Mouse (Mus musculus) limb, embryonic 14.5 days (tissue): ENCODE results near the gene Rhob. TPM values are rescaled to one million over a fixed set of nuclear protein-coding genes. Genes with fewer than 3 reads are reported as not detected.

Experiments used
- ATAC-seq: fragments of 200-750 bp; cut with Nextera tagmentation; 2 replicates; pipeline ENCODE4 v1.8.0; 2017; ENCODE audit warnings: low read depth, moderate number of reproducible peaks, moderate TSS enrichment; ENCODE audit not compliant: low FRiP score
- DNase-seq: peaks from one replicate; pipeline ENCODE4 v3.0.0-alpha.2; 2015; ENCODE audit warnings: low spot score
- H3K27ac ChIP-seq: fragments of 300-500 bp; sonication (generic); replicated peaks from 2 replicates; pipeline ENCODE4 v1.5.1; 2014; ENCODE audit warnings: low read depth, mild to moderate bottlenecking, low read length, moderate library complexity, mixed read lengths
- H3K27me3 ChIP-seq: fragments of 300-500 bp; sonication (generic); 2 replicates; pipeline ENCODE4 v1.6.1; 2014; ENCODE audit warnings: low read length, mixed read lengths; ENCODE audit not compliant: control insufficient read depth, insufficient read depth
- H3K36me3 ChIP-seq: fragments of 300-500 bp; sonication (generic); 2 replicates; pipeline ENCODE4 v1.6.1; 2014; ENCODE audit warnings: mild to moderate bottlenecking, low read length, moderate library complexity, mixed read lengths; ENCODE audit not compliant: control insufficient read depth, insufficient read depth
- H3K4me1 ChIP-seq: fragments of 300-500 bp; sonication (generic); 2 replicates; pipeline ENCODE4 v1.6.1; 2014; ENCODE audit warnings: antibody characterized with exemption, low read length, mixed read lengths; ENCODE audit not compliant: control insufficient read depth, insufficient read depth
- H3K4me2 ChIP-seq: fragments of 300-500 bp; sonication (generic); replicated peaks from 2 replicates; pipeline ENCODE4 v1.6.1; 2014; ENCODE audit warnings: low read depth, mild to moderate bottlenecking, low read length, moderate library complexity; ENCODE audit not compliant: severe bottlenecking
- H3K4me3 ChIP-seq: fragments of 300-500 bp; sonication (generic); replicated peaks from 2 replicates; pipeline ENCODE4 v1.5.1; 2014; ENCODE audit warnings: low read length
- H3K9ac ChIP-seq: fragments of 300-500 bp; sonication (generic); 2 replicates; pipeline ENCODE4 v1.6.1; 2014; ENCODE audit warnings: mild to moderate bottlenecking, low read depth, low read length, moderate library complexity; ENCODE audit not compliant: severe bottlenecking
- H3K9me3 ChIP-seq: fragments of 300-500 bp; sonication (generic); 2 replicates; pipeline ENCODE4 v1.6.1; 2016; ENCODE audit warnings: low read length; ENCODE audit not compliant: control insufficient read depth
- POLR2A ChIP-seq: fragments of 200-500 bp; IDR thresholded peaks from 2 replicates; pipeline ENCODE4 v1.8.0; 2012; ENCODE audit warnings: inconsistent platforms, mild to moderate bottlenecking, moderate library complexity, borderline replicate concordance; ENCODE audit not compliant: insufficient read depth, insufficient read length; ENCODE audit errors: extremely low read depth
- WGBS: fragments of 180-500 bp; shearing (Covaris S2); extraction: QIAGEN DNeasy Blood & Tissue Kit; methylation state at CpG from one replicate; pipeline ENCODE4 v1.1.7; 2014; 5-methylcytosine and 5-hydroxymethylcytosine counted together
- polyA plus RNA-seq, 2 experiments: library from polyadenylated mRNA; depleted of rRNA in 1 of 2; stranded (reverse) in 1 of 2; unstranded in 1 of 2; fragments of >200 nt; fragmentation: Nextera tagmentation in 1 of 2; extraction: Ambion mirVana in 1 of 2; gene quantifications; 2 replicates each; pipeline versions ENCODE4 v1.2.1 to v1.2.3; 2012 to 2014

Gene Rhob
- polyA plus RNA-seq (2012; rRNA removed) (177 and 224 TPM in 2 replicates), polyA plus RNA-seq (2014; fragmentation: Nextera tagmentation; extraction: Ambion mirVana) (75.7 and 89.7 TPM in 2 replicates)

GRCm38 (mm10) chr12:8499871-8500596 is at the start of gene Rhob:
TSS of gene Rhob (minus strand) at chr12:8500009.
- H3K9ac ChIP-seq: peak within 1 kb of the TSS; percentile 96
- ATAC-seq (peak; percentile 96), DNase-seq (peak; percentile 99)
- WGBS: under 1% methylated on average over 52 of the region's 56 CpGs
- peaks cover 27% of the 10 kb centered on the region for H3K4me1 ChIP-seq
- peak; percentile 98 for TF ChIP-seq POLR2A
- peak within 1 kb of the TSS; percentile 100 for H3K27ac ChIP-seq
- no peaks in the 10 kb centered on the region for H3K27me3 ChIP-seq
- H3K36me3 ChIP-seq: no peaks in the 10 kb centered on the region
- H3K4me3 ChIP-seq: peak within 1 kb of the TSS; percentile 98
- no peaks in the 10 kb centered on the region for H3K9me3 ChIP-seq
- peak within 1 kb of the TSS; percentile 60 for H3K4me2 ChIP-seq

- Histone ChIP-seq H3K36me3 (no peaks in the 10 kb centered on the region), H3K4me1 (no peaks in the 10 kb centered on the region), H3K27me3 (no peaks in the 10 kb centered on the region), H3K4me3 (no peak overlapping the region), H3K9me3 (no peaks in the 10 kb centered on the region), H3K27ac (no peak overlapping the region), H3K4me2 (no peak overlapping the region), H3K9ac (no peak overlapping the region)
- TF ChIP-seq POLR2A: no peak
- ATAC-seq (peak; percentile 75), DNase-seq (peak; percentile 78)
- WGBS: 21% methylated on average over 11 of the region's 11 CpGs
These were observed 47.5 kb upstream of the Rhob start for GRCm38 (mm10) chr12:8547357-8547756.

GRCm38 (mm10) chr12:8546801-8547200 is 47.0 kb upstream of the Rhob start:
- H3K9ac ChIP-seq: no peak overlapping the region
- H3K36me3 ChIP-seq: no peaks in the 10 kb centered on the region
- H3K4me2 ChIP-seq: no peak overlapping the region
- DNase-seq (no peak), ATAC-seq (no peak)
- TF ChIP-seq POLR2A: no peak
- no peaks in the 10 kb centered on the region for H3K4me1 ChIP-seq
- H3K4me3 ChIP-seq: no peak overlapping the region
- no peaks in the 10 kb centered on the region for H3K9me3 ChIP-seq
- H3K27ac ChIP-seq: no peak overlapping the region
- 93% methylated on average over 6 of the region's 6 CpGs for WGBS
- no peaks in the 10 kb centered on the region for H3K27me3 ChIP-seq

- H3K27me3 ChIP-seq: no peaks in the 10 kb centered on the region
- H3K9me3 ChIP-seq: no peaks in the 10 kb centered on the region
- 88% methylated on average over 5 of the region's 5 CpGs for WGBS
- no peaks in the 10 kb centered on the region for H3K36me3 ChIP-seq
- DNase-seq (no peak), ATAC-seq (no peak)
- no peak overlapping the region for H3K4me3 ChIP-seq
- no peak overlapping the region for H3K9ac ChIP-seq
- no peaks in the 10 kb centered on the region for H3K4me1 ChIP-seq
- no peak for TF ChIP-seq POLR2A
- no peak overlapping the region for H3K27ac ChIP-seq
- no peak overlapping the region for H3K4me2 ChIP-seq
These were observed 45.3 kb upstream of the Rhob start for GRCm38 (mm10) chr12:8545066-8545610.

GRCm38 (mm10) chr12:8542371-8542770 is 42.6 kb upstream of the Rhob start:
- no peak overlapping the region for H3K4me2 ChIP-seq
- no peak overlapping the region for H3K4me3 ChIP-seq
- H3K36me3 ChIP-seq: no peaks in the 10 kb centered on the region
- no peak for DNase-seq
- 87% methylated on average over 4 of the region's 4 CpGs for WGBS
- TF ChIP-seq POLR2A: no peak
- no peak overlapping the region for H3K9ac ChIP-seq
- H3K9me3 ChIP-seq: no peaks in the 10 kb centered on the region
- no peak for ATAC-seq
- no peaks in the 10 kb centered on the region for H3K27me3 ChIP-seq
- no peak overlapping the region for H3K27ac ChIP-seq
- H3K4me1 ChIP-seq: no peaks in the 10 kb centered on the region
